Mouse (Mus musculus): ENCODE results near the gene Gabra6.

GRCm38 (mm10) chr11:42310892-42311291, 10.0 kb downstream of the Gabra6 start:
- TF ChIP-seq CTCF (IDR thresholded peaks at IDR 0.05; ENCODE audit: low read depth): no peak
- TF ChIP-seq EP300 (optimal IDR thresholded peaks at IDR 0.05): no peak
